Mouse (Mus musculus): ENCODE measurements around the gene Foxs1.

GRCm38 (mm10) chr2:152926896-152927295 lies 6.1 kb downstream of the Foxs1 start:
- TF ChIP-seq POLR2A (IDR thresholded peaks at IDR 0.05; ENCODE audit: insufficient read depth, low read depth, low read length) (no peak), CTCF (IDR thresholded peaks at IDR 0.05) (no peak)
